Mouse (Mus musculus): ENCODE results near the gene Zdhhc22. TPM values are rescaled to one million over a fixed set of nuclear protein-coding genes. Genes with fewer than 3 reads are reported as not detected.

The Zdhhc22 gene
- polyA plus RNA-seq, 1 experiment: 0.86 TPM

DNA sequence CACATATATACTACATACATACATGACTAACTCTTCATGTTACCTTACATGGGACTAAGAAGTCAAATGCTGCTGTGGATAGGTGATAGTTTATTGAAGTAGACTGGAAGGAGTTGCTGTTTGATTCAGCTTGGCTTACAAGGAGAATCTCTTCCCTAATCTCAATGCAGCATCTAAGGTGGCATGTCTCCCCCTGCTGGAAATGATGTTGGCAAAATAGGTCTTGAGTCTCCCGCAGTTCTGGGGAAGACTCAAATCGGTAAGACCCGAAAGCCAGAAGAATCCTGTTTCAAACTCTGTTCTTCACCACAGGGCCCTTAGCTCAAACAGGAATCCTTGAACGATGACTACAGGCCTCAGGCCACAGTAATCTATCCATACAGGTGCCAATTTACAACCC is 45.1 kb downstream of the Zdhhc22 start:
- 1% methylated on average over 4 of the region's 4 CpGs for WGBS
- peak; percentile 76 for DNase-seq

DNA sequence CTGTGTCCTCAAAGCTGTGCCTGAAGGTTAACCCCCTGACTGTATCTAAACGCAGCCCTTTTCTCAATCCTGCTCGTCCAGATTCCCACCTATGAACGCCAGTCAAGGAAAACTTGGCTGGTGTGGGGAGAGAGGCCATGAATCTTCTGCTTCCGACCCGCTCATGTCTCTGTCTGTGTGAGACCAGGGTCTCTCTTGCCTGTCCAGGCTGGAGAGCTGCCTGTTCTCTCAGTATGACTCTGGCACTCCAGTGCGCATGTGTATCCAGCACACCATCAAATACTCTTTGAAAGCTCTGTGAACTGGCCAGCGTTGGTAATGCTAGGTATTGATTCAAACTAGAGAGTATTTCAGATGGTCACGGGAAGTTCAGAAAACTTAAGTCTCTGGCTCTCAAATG is 46.8 kb downstream of the Zdhhc22 start:
- no peak for DNase-seq
- Histone ChIP-seq H3K36me3 (ENCODE audit: control insufficient read depth, insufficient read depth, low read length) (no peaks in the 10 kb centered on the region), H3K4me3 (ENCODE audit: control insufficient read depth, insufficient read depth, low read length) (no peak overlapping the region), H3K27me3 (ENCODE audit: control insufficient read depth, insufficient read depth, low read length) (no peaks in the 10 kb centered on the region), H3K4me1 (replicated peaks; ENCODE audit: control insufficient read depth, insufficient read depth, low read length) (peaks cover 16% of the 10 kb centered on the region), H3K27ac (ENCODE audit: control insufficient read depth, insufficient read depth, low read length) (no peak overlapping the region)
- TF ChIP-seq CTCF (IDR thresholded peaks at IDR 0.05; ENCODE audit: borderline replicate concordance, control insufficient read depth, extremely low read depth, insufficient read depth, low read length, poor library complexity): no peak
- no peak for TF ChIP-seq POLR2A (IDR thresholded peaks at IDR 0.05; ENCODE audit: control insufficient read depth, extremely low read depth, insufficient read depth, low read length, poor library complexity)
- WGBS: 94% methylated on average over 8 of the region's 8 CpGs

More for the DNA sequence above, 45.1 kb downstream of the Zdhhc22 start:
- Histone ChIP-seq H3K27me3 (ENCODE audit: control insufficient read depth, insufficient read depth, low read length) (no peaks in the 10 kb centered on the region), H3K4me3 (ENCODE audit: control insufficient read depth, insufficient read depth, low read length) (no peak overlapping the region), H3K27ac (ENCODE audit: control insufficient read depth, insufficient read depth, low read length) (no peak overlapping the region), H3K4me1 (replicated peaks; ENCODE audit: control insufficient read depth, insufficient read depth, low read length) (peaks cover 22% of the 10 kb centered on the region), H3K36me3 (ENCODE audit: control insufficient read depth, insufficient read depth, low read length) (no peaks in the 10 kb centered on the region)
- TF ChIP-seq CTCF (IDR thresholded peaks at IDR 0.05; ENCODE audit: borderline replicate concordance, control insufficient read depth, extremely low read depth, insufficient read depth, low read length, poor library complexity) (no peak), POLR2A (IDR thresholded peaks at IDR 0.05; ENCODE audit: control insufficient read depth, extremely low read depth, insufficient read depth, low read length, poor library complexity) (no peak)

DNA sequence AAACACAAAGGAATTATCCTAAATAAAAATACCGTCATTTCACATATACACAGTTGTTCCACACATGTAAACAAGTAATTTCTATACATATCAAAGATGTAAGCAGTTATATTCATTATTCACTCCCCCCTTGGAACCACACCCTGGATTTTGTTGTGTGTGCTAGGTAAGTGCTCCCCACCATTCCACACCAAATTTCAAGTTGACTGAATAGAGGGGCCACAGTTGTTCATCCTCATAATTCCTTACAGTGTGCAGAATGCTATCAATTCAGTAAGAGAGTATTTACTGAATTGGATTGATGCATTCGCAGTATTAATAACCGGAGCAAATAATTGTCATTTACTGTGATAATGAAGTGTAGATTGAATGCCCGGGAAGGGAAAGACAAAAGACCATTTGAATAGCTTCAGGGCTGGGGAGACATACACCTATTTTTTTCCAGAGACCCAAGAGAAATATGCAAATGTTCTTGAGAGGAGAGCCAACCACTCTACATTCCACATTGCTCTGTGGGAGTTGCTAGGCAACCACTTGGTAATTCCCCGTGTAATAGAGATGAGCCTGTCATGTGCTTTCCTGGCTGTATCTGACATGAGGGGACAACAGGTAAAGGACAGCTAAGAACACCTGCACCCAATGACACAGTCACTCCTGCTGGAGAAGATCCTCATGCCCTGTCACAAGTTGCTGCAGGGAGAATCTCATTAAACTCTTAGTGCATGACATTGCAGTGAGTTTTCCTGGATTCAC is 48.3 kb downstream of the Zdhhc22 start:
- no peak overlapping the region for H3K27ac ChIP-seq (ENCODE audit: control insufficient read depth, insufficient read depth, low read length)
- no peak for DNase-seq
- 73% methylated on average over 5 of the region's 5 CpGs for WGBS
- H3K4me1 ChIP-seq (replicated peaks; ENCODE audit: control insufficient read depth, insufficient read depth, low read length): peaks cover 9% of the 10 kb centered on the region
- no peak overlapping the region for H3K4me3 ChIP-seq (ENCODE audit: control insufficient read depth, insufficient read depth, low read length)
- no peak for TF ChIP-seq POLR2A (IDR thresholded peaks at IDR 0.05; ENCODE audit: control insufficient read depth, extremely low read depth, insufficient read depth, low read length, poor library complexity)
- TF ChIP-seq CTCF (IDR thresholded peaks at IDR 0.05; ENCODE audit: borderline replicate concordance, control insufficient read depth, extremely low read depth, insufficient read depth, low read length, poor library complexity): no peak
- H3K36me3 ChIP-seq (ENCODE audit: control insufficient read depth, insufficient read depth, low read length): no peaks in the 10 kb centered on the region
- H3K27me3 ChIP-seq (ENCODE audit: control insufficient read depth, insufficient read depth, low read length): no peaks in the 10 kb centered on the region

DNA sequence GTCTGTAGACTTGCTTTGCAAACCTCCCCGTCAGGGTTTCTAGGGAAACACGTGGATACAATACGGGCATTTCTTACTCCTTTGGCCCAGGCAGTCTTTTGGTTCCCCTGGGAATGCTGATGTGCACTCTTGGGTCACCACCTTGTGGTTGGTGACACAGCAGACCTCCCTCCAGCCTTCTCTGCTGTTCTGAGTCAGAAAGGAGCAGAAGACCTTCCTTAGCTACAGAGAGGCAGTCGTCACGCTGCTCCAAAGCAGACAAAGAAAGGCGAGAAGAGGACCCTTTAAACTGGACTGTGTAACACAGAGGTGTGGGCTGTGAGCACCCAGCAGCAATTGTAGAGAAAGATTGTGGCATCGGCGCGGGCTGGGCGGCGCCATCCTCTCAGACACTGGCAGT is 49.1 kb downstream of the Zdhhc22 start:
- 75% methylated on average over 11 of the region's 11 CpGs for WGBS
- Histone ChIP-seq H3K4me1 (replicated peaks; ENCODE audit: control insufficient read depth, insufficient read depth, low read length) (peaks cover 5% of the 10 kb centered on the region), H3K4me3 (ENCODE audit: control insufficient read depth, insufficient read depth, low read length) (no peak overlapping the region), H3K27me3 (ENCODE audit: control insufficient read depth, insufficient read depth, low read length) (no peaks in the 10 kb centered on the region), H3K27ac (ENCODE audit: control insufficient read depth, insufficient read depth, low read length) (no peak overlapping the region), H3K36me3 (ENCODE audit: control insufficient read depth, insufficient read depth, low read length) (no peaks in the 10 kb centered on the region)
- TF ChIP-seq CTCF (IDR thresholded peaks at IDR 0.05; ENCODE audit: borderline replicate concordance, control insufficient read depth, extremely low read depth, insufficient read depth, low read length, poor library complexity) (no peak), POLR2A (IDR thresholded peaks at IDR 0.05; ENCODE audit: control insufficient read depth, extremely low read depth, insufficient read depth, low read length, poor library complexity) (no peak)
- DNase-seq: no peak

DNA sequence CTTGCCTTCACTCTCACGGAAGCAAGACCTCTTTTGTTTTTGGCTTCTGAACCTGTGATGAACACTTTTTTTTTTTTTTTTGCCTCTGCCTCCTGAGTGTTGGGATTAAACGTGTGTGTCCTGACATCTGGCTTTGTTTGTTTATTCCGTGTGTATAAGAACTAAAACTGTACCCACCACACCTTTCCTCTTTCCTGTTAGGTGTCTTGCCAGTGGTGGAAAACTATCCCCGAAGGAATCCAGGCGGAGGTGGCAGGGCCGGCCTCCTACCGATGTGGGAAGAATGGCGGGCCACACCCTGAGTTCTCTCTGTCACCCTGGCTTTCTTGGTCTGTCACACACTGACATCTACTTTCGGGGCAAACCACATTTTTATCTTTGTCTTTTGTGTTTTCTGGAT is 51.7 kb downstream of the Zdhhc22 start:
- no peak for DNase-seq
- Histone ChIP-seq H3K36me3 (ENCODE audit: control insufficient read depth, insufficient read depth, low read length) (no peaks in the 10 kb centered on the region), H3K27me3 (ENCODE audit: control insufficient read depth, insufficient read depth, low read length) (no peaks in the 10 kb centered on the region), H3K4me3 (ENCODE audit: control insufficient read depth, insufficient read depth, low read length) (no peak overlapping the region), H3K27ac (ENCODE audit: control insufficient read depth, insufficient read depth, low read length) (no peak overlapping the region), H3K4me1 (replicated peaks; ENCODE audit: control insufficient read depth, insufficient read depth, low read length) (peaks cover 5% of the 10 kb centered on the region)
- WGBS: 89% methylated on average over 9 of the region's 9 CpGs
- no peak for TF ChIP-seq CTCF (IDR thresholded peaks at IDR 0.05; ENCODE audit: borderline replicate concordance, control insufficient read depth, extremely low read depth, insufficient read depth, low read length, poor library complexity)
- no peak for TF ChIP-seq POLR2A (IDR thresholded peaks at IDR 0.05; ENCODE audit: control insufficient read depth, extremely low read depth, insufficient read depth, low read length, poor library complexity)

DNA sequence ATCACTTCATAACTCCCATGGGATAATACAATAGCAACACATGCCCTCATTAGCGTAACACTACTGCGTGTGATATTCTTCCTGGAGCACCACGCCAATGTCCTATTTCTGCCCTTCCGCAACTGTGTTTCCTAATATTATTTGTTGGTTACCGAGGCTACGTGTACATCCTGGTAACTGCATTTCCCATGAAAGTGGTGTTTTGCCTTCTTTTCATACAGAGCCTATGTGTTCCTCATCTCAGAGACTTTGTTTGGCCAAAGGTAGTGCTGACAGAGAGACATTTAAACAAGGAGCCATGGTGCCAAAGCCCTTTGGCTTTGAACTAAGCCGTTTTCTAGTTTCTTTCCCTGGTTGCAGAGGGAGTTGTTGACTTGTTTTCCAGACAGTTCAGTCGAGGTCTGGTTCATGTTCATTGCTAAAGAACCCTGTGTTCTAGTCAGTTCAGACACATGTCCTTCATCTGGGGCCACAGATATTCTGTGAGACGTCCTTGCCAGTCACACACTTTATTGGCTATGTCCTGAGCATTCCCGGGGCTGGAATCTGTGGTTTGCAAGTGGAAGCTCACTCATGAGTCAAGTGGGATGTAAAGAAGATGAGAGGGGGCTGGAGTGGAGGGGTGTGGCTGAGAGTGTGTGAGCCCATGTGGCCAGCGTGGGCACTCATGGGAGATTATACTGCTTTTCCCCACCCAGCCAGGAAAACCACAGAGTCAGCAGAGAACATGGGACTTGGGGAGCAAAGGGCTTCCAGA is 53.5 kb downstream of the Zdhhc22 start:
- Histone ChIP-seq H3K27me3 (ENCODE audit: control insufficient read depth, insufficient read depth, low read length) (no peaks in the 10 kb centered on the region), H3K4me1 (replicated peaks; ENCODE audit: control insufficient read depth, insufficient read depth, low read length) (no peaks in the 10 kb centered on the region), H3K4me3 (ENCODE audit: control insufficient read depth, insufficient read depth, low read length) (no peak overlapping the region), H3K36me3 (ENCODE audit: control insufficient read depth, insufficient read depth, low read length) (no peaks in the 10 kb centered on the region), H3K27ac (ENCODE audit: control insufficient read depth, insufficient read depth, low read length) (no peak overlapping the region)
- WGBS: 77% methylated on average over 11 of the region's 11 CpGs
- TF ChIP-seq POLR2A (IDR thresholded peaks at IDR 0.05; ENCODE audit: control insufficient read depth, extremely low read depth, insufficient read depth, low read length, poor library complexity): no peak
- DNase-seq: no peak
